Mouse (Mus musculus): ENCODE data around the gene Styx. TPM values are rescaled to one million over a fixed set of nuclear protein-coding genes. Genes with fewer than 3 reads are reported as not detected.

Gene Styx
- polyA plus RNA-seq, 1 experiment from 2014 or later: 31.5 TPM

DNA sequence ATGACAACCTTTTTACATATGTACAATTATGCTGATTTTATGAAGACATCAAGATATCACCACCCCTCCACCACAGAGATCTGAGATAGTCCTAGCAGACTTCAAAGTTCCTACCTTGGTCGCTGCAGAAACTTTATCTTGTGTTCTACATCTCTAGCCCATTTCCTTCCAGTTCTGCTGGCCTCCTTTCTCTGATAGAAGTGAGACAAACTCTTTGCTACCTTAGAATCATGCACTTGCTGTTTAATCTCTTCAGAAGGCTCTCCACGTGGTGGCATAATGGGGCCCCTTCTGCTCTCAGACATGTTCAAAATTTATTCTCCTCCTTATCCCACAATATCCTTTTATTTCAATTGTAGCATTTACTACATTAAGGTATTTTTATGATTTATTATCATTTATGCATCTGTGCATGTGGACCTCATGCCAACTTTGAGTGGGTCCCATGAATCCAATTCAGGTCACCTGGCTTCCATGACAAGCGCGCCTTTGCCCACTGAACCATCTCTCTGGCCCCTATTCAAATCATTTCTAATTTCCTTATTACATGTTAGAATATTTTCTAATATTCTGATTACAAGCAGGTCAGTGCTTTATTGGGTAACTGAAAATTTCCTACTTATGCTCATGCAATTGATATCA is 22.7 kb upstream of the Styx start:
- H3K36me3 ChIP-seq (ENCODE audit: control insufficient read depth, insufficient read depth, low read length): peaks cover 3% of the 10 kb centered on the region; the same call in 1 of the 2 replicates

DNA sequence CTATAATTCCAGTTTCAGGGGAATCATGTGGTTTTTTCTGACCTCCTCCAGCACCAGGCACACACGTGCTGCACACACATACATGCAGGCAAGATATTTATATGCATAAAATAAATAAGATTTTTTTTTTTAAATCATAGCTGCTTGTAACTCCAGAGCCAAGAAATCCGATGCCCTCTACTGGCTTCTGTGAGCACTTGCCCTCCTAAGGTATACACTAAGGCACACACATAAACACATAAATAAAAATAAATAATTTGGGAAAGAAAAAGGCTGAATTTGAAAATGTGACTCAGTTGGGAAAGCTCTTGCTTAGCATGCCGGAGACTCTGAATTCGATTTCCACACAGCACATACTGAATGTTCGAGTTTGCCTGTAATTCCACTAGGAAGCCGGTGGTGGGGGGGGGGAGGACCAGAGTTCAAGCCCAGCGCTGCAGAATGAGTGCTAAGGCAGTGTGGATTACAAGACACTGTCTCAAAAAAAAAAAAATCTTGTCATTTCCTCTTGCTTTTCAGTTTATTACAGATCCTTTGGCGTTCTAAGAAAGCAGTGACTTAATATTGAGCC is 21.8 kb upstream of the Styx start:
- DNase-seq (ENCODE audit: low spot score, missing footprints): no peak
- no peak overlapping the region for H3K27ac ChIP-seq (ENCODE audit: low read depth, low read length)
- no peaks in the 10 kb centered on the region for H3K9me3 ChIP-seq (ENCODE audit: control insufficient read depth, low read length)
- H3K4me3 ChIP-seq (ENCODE audit: low read depth, low read length): peak overlapping the region; percentile 76
- peaks cover 4% of the 10 kb centered on the region for H3K4me1 ChIP-seq (ENCODE audit: control insufficient read depth, insufficient read depth, low read length)
- H3K9ac ChIP-seq (ENCODE audit: low read length): no peak overlapping the region; the same call in 1 of the 2 replicates
- no peaks in the 10 kb centered on the region for H3K27me3 ChIP-seq (ENCODE audit: control insufficient read depth, insufficient read depth, low read length)
- peak overlapping the region; percentile 36 for H3K4me2 ChIP-seq
- WGBS: 19% methylated on average over 8 of the region's 8 CpGs
- H3K36me3 ChIP-seq (ENCODE audit: control insufficient read depth, insufficient read depth, low read length): peaks cover 3% of the 10 kb centered on the region; the same call in 1 of the 2 replicates
- no peak; the same call in none of the 2 replicates for ATAC-seq (ENCODE audit: low FRiP score)

More for the DNA sequence above, 22.7 kb upstream of the Styx start:
- Histone ChIP-seq H3K4me2 (no peak overlapping the region), H3K9me3 (ENCODE audit: control insufficient read depth, low read length) (no peaks in the 10 kb centered on the region), H3K9ac (ENCODE audit: low read length) (no peak overlapping the region), H3K4me1 (ENCODE audit: control insufficient read depth, insufficient read depth, low read length) (peaks cover 4% of the 10 kb centered on the region), H3K4me3 (ENCODE audit: low read depth, low read length) (no peak overlapping the region), H3K27ac (ENCODE audit: low read depth, low read length) (no peak overlapping the region), H3K27me3 (ENCODE audit: control insufficient read depth, insufficient read depth, low read length) (no peaks in the 10 kb centered on the region)
- ATAC-seq (ENCODE audit: low FRiP score) (no peak), DNase-seq (ENCODE audit: low spot score, missing footprints) (no peak)
- 90% methylated on average over 4 of the region's 4 CpGs for WGBS

DNA sequence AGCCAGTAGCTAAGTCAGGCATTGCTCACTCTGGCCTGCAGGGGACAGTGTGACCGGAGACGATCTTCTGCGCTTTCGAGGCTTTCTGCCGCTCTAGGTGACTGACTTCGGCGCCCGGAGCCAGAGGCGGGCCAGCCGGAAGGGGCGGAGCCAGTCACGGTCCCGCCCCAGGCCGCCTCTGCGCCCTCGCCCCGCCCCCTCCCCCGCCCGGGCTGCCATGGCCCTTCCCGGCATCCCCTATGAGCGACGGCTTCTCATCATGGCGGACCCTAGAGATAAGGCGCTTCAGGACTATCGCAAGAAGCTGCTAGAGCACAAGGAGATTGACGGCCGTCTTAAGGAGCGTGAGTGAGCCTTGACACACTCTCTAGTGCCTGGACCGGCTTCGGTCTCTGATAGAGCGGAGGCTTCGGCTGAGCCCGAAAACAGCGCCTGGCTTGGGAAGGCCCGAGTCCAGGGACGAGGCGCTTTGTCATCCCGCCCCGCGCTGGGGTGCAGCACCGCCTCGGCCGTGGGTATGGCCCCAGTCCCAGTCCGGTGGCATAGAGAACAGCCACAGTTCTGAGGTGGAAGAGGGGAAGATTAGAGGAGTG is 21.2 kb upstream of the Styx start, which contains the start of gene Psmc6:
Gene Psmc6 (plus strand): TSS at position 200 of the 593 bp plus-strand sequence.
- Histone ChIP-seq H3K4me1 (ENCODE audit: control insufficient read depth, insufficient read depth, low read length) (peaks cover 4% of the 10 kb centered on the region), H3K4me3 (ENCODE audit: low read depth, low read length) (peak within 1 kb of the TSS; percentile 76), H3K27ac (ENCODE audit: low read depth, low read length) (peak within 1 kb of the TSS; percentile 49), H3K27me3 (ENCODE audit: control insufficient read depth, insufficient read depth, low read length) (no peaks in the 10 kb centered on the region), H3K9ac (ENCODE audit: low read length) (peak within 1 kb of the TSS; percentile 89), H3K9me3 (ENCODE audit: control insufficient read depth, low read length) (no peaks in the 10 kb centered on the region), H3K4me2 (peak within 1 kb of the TSS; percentile 54), H3K36me3 (ENCODE audit: control insufficient read depth, insufficient read depth, low read length) (peaks cover 3% of the 10 kb centered on the region; the same call in 1 of the 2 replicates)
- ATAC-seq (ENCODE audit: low FRiP score): peak; percentile 98
- WGBS: under 1% methylated on average over 44 of the region's 44 CpGs
- peak; percentile 99 for DNase-seq (ENCODE audit: low spot score, missing footprints)

DNA sequence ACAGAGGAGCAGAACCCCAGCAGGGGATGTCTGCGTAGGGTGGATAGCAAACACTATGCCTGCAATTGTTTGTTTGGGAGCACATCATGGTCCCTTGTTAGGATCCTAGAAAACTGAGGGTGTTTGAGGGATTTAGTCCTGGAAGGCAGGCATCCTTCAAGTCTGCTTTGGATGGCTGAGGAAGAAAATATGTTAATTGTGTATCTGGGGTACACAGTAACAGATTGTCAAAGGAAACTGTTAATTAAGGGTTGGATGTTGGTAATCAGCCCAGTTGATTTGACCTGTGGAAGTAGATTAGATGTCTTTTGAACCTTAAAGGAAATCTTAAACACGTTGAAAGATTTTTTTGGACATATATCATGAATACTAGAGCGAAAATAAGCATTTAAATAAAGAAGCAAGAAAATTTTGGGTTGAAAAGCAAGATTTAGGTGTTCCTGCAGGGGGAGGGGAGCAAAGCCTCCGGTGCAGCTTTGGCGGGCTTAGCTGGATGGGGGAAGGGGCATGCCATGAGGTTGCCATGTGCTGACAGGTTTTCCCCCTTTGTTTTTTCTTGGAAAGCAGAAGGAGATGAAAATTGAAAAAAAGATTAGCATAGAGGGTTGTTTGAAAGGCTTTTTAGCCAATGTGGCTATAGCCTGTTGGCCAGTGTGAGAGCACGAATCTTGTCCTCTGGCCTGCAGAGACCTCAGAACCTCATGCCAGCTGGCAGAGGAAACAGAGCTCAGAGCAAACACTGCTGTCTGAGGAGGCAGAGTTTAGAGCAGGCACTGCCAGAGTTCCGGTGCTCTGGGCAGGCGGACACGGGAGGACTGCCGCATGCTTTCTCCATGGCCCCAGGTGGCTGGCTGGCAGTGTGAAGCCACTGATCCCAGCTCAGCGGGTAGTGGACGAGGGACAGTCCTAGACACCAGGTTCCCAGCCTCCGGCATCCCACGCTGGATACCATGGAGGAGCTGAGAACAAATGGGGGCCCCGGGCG is 13.6 kb downstream of the Styx start:
- Histone ChIP-seq H3K27me3 (ENCODE audit: control insufficient read depth, insufficient read depth, low read length) (no peaks in the 10 kb centered on the region), H3K4me3 (ENCODE audit: low read depth, low read length) (no peak overlapping the region), H3K36me3 (ENCODE audit: control insufficient read depth, insufficient read depth, low read length) (peaks cover 4% of the 10 kb centered on the region; the same call in 1 of the 2 replicates), H3K9me3 (ENCODE audit: control insufficient read depth, low read length) (no peaks in the 10 kb centered on the region), H3K4me1 (ENCODE audit: control insufficient read depth, insufficient read depth, low read length) (no peaks in the 10 kb centered on the region), H3K4me2 (no peak overlapping the region), H3K9ac (ENCODE audit: low read length) (no peak overlapping the region), H3K27ac (ENCODE audit: low read depth, low read length) (no peak overlapping the region)
- DNase-seq (ENCODE audit: low spot score, missing footprints) (no peak), ATAC-seq (ENCODE audit: low FRiP score) (no peak)
- WGBS: 72% methylated on average over 16 of the region's 16 CpGs

DNA sequence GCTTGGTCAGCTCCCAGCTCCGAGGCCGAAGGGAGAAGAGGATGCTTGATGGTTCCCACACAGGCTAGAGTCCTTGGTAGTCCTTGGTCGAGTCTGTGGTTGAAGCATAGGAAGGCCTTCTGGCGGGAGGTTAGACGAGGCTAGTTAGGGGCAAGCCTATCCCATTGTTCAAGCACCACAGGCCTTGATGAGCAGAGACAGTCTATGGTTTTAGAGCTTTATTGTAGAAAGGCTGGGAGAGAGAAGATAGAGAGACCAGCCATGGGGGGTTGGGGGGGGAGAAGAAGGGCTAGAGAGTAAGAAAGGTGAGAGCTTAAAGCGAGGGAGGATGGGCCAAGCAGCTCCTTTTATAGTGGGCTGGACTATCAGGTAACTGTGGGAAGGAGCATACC is 14.3 kb downstream of the Styx start:
- Histone ChIP-seq H3K27ac (ENCODE audit: low read depth, low read length) (no peak overlapping the region), H3K4me3 (ENCODE audit: low read depth, low read length) (no peak overlapping the region), H3K9ac (ENCODE audit: low read length) (no peak overlapping the region), H3K4me2 (no peak overlapping the region), H3K27me3 (ENCODE audit: control insufficient read depth, insufficient read depth, low read length) (no peaks in the 10 kb centered on the region), H3K9me3 (ENCODE audit: control insufficient read depth, low read length) (peaks cover 3% of the 10 kb centered on the region; the same call in 1 of the 2 replicates), H3K4me1 (ENCODE audit: control insufficient read depth, insufficient read depth, low read length) (no peaks in the 10 kb centered on the region), H3K36me3 (ENCODE audit: control insufficient read depth, insufficient read depth, low read length) (peaks cover 9% of the 10 kb centered on the region)
- 89% methylated on average over 6 of the region's 6 CpGs for WGBS
- no peak for DNase-seq (ENCODE audit: low spot score, missing footprints)
- ATAC-seq (ENCODE audit: low FRiP score): no peak

DNA sequence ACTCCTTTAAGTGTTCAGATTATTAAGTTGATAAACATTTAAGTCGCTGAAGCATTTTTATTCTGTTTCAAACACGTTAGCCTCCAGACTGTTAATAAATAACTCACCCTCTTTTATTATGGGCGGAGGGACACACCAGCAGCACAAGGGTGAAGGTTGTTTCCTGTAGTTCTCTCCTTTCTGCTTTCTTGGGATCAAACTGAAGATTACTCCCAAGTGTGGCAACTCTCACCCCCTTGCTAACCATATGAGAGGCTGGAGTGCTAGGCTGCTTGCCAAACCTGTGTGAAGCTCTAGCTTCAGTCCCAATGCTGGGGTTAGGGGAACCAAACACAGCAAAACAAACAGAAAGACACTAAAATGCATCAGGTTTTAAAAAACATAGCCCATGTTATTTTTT is 27.9 kb downstream of the Styx start:
- DNase-seq (ENCODE audit: low spot score, missing footprints) (no peak), ATAC-seq (ENCODE audit: low FRiP score) (no peak)
- Histone ChIP-seq H3K4me3 (ENCODE audit: low read depth, low read length) (no peak overlapping the region), H3K27me3 (ENCODE audit: control insufficient read depth, insufficient read depth, low read length) (no peaks in the 10 kb centered on the region), H3K36me3 (ENCODE audit: control insufficient read depth, insufficient read depth, low read length) (no peaks in the 10 kb centered on the region), H3K9me3 (ENCODE audit: control insufficient read depth, low read length) (no peaks in the 10 kb centered on the region), H3K27ac (ENCODE audit: low read depth, low read length) (no peak overlapping the region), H3K9ac (ENCODE audit: low read length) (no peak overlapping the region), H3K4me2 (no peak overlapping the region), H3K4me1 (ENCODE audit: control insufficient read depth, insufficient read depth, low read length) (no peaks in the 10 kb centered on the region)
- 95% methylated on average over 3 of the region's 3 CpGs for WGBS

DNA sequence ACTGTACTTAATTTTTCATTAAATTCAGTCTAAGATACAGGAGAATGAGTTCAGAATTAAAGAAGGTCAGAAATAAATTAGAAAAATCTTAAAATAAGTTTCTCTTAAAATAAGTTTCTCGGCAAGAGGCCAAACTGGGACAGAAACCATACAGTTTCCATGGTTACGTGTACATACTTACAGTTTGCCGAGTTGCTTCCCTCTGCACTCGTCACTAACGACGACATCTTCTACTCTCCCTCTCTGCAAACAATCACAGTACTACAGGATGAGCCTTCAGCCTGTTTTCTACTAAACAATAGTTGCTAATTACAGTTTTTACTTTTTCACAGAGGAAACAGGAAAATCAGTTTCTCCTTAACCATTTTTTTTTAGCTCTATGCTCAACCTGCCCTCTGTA is 29.9 kb downstream of the Styx start:
- 93% methylated on average over 6 of the region's 6 CpGs for WGBS

DNA sequence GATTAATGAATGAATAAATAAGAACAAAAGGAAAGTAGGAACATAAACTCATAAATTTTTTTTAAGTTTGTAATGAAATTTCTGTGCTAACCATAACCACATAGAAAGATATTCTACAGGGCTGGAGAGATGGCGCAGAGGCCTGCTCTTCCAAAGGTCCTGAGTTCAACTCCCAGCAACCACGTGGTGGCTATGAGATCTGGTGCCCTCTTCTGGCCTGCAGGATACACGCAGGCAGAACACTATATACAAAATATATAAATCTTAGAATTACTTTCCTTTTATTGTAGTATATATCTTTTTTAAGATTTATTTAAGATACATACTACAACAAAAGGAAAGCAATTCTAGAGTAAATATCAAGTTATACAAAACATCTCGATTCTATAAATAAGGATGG is 32.0 kb downstream of the Styx start:
- WGBS: 84% methylated on average over 4 of the region's 4 CpGs
- 0 out of 2 replicates have a peak, but pooled peaks cover 5% of the 10 kb centered on the region for H3K4me1 ChIP-seq (ENCODE audit: control insufficient read depth, insufficient read depth, low read length)
- no peaks in the 10 kb centered on the region for H3K27me3 ChIP-seq (ENCODE audit: control insufficient read depth, insufficient read depth, low read length)
- no peak overlapping the region for H3K4me3 ChIP-seq (ENCODE audit: low read depth, low read length)
- H3K36me3 ChIP-seq (ENCODE audit: control insufficient read depth, insufficient read depth, low read length): no peaks in the 10 kb centered on the region
- DNase-seq (ENCODE audit: low spot score, missing footprints) (no peak), ATAC-seq (ENCODE audit: low FRiP score) (no peak)
- H3K9ac ChIP-seq (ENCODE audit: low read length): no peak overlapping the region
- H3K4me2 ChIP-seq: no peak overlapping the region
- no peak overlapping the region for H3K27ac ChIP-seq (ENCODE audit: low read depth, low read length)
- no peaks in the 10 kb centered on the region for H3K9me3 ChIP-seq (ENCODE audit: control insufficient read depth, low read length)

More for the DNA sequence above, 29.9 kb downstream of the Styx start:
- Histone ChIP-seq H3K4me3 (ENCODE audit: low read depth, low read length) (no peak overlapping the region), H3K9ac (ENCODE audit: low read length) (no peak overlapping the region), H3K27me3 (ENCODE audit: control insufficient read depth, insufficient read depth, low read length) (no peaks in the 10 kb centered on the region), H3K36me3 (ENCODE audit: control insufficient read depth, insufficient read depth, low read length) (no peaks in the 10 kb centered on the region), H3K9me3 (ENCODE audit: control insufficient read depth, low read length) (no peaks in the 10 kb centered on the region), H3K4me2 (no peak overlapping the region), H3K27ac (ENCODE audit: low read depth, low read length) (no peak overlapping the region), H3K4me1 (ENCODE audit: control insufficient read depth, insufficient read depth, low read length) (no peaks in the 10 kb centered on the region)
- DNase-seq (ENCODE audit: low spot score, missing footprints) (no peak), ATAC-seq (ENCODE audit: low FRiP score) (no peak)
